In the genomic region with DNA sequence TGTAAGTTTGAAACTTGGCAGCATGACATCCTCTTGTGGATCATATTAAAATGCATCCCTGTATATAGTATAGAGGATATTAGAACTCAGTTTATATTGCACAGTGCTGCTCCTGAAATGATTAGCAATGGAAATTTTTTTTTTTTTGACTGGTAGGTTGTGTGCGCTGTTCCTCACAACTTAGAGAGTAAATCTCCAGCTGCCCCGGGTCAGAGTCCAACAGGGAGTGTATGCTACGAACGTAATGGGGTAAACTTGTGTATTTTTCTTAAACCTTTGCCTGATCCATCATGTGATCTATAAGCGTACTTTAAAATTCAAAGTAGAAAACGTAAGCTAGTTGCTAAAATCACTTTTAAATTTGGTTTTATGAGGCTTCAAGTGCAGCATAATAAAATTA, we compare ENCODE assay signal across 29 mouse cellular contexts. TPM values are rescaled to one million over a fixed set of nuclear protein-coding genes. Genes with fewer than 3 reads are reported as not detected.
DNase-seq lines count a peak whose midpoint lies in the region; ATAC-seq and TF ChIP-seq lines count a peak whose summit lies in the region.
"Had no signal": no experiment of that assay in that cellular context is flagged by ENCODE, and none has a peak within 500 bp of the region (broad histone marks: within the 10 kb centered on the region; RNA-seq: fewer than 3 reads in every experiment).

No protein-coding gene starts in this region.

- no peak for TF ChIP-seq CTCF in stomach, postnatal 0 days (IDR thresholded peaks at IDR 0.05; ENCODE audit: low read depth)

- no peaks in the 10 kb centered on the region for H3K27me3 ChIP-seq in intestine, embryonic 16.5 days (replicated peaks; ENCODE audit: control insufficient read depth, insufficient read depth, low read length)
- no peaks in the 10 kb centered on the region for H3K27me3 ChIP-seq in stomach, postnatal 0 days (ENCODE audit: control insufficient read depth, insufficient read depth, low read length)
- H3K27me3 ChIP-seq in hindbrain, embryonic 16.5 days (replicated peaks; ENCODE audit: control insufficient read depth, insufficient read depth, low read length) = no peaks in the 10 kb centered on the region
- H3K27me3 ChIP-seq: CH12.LX; embryonic facial prominence, embryonic 13.5 days; embryonic facial prominence, embryonic 15.5 days; forebrain, embryonic 13.5 days; forebrain, embryonic 15.5 days had no signal

- H3K4me3 ChIP-seq in intestine, embryonic 16.5 days (ENCODE audit: low read length) = no peak overlapping the region
- no peak overlapping the region for H3K4me3 ChIP-seq in stomach, postnatal 0 days (ENCODE audit: low read depth, low read length)
- no peak overlapping the region for H3K4me3 ChIP-seq in hindbrain, embryonic 16.5 days (ENCODE audit: low read length)
- H3K4me3 ChIP-seq: embryonic facial prominence, embryonic 13.5 days; embryonic facial prominence, embryonic 15.5 days; erythroblast, embryonic 14.5 days; forebrain, embryonic 10.5 days; forebrain, embryonic 13.5 days; forebrain, embryonic 15.5 days had no signal

- no peak overlapping the region for H3K9ac ChIP-seq in intestine, embryonic 16.5 days (ENCODE audit: low read depth, low read length)
- no peak overlapping the region for H3K9ac ChIP-seq in stomach, postnatal 0 days (ENCODE audit: low read length)
- no peak overlapping the region for H3K9ac ChIP-seq in hindbrain, embryonic 16.5 days (ENCODE audit: low read depth, low read length)
- H3K9ac ChIP-seq: embryonic facial prominence, embryonic 13.5 days; embryonic facial prominence, embryonic 15.5 days; forebrain, embryonic 13.5 days; forebrain, embryonic 15.5 days; forebrain, postnatal 0 days had no signal

- TF ChIP-seq EP300 in stomach, postnatal 0 days (optimal IDR thresholded peaks at IDR 0.05) = no peak

- 0 out of 2 replicates have a peak, but pooled peaks cover 5% of the 10 kb centered on the region for H3K4me1 ChIP-seq in intestine, embryonic 16.5 days (ENCODE audit: control insufficient read depth, insufficient read depth, low read length)
- no peaks in the 10 kb centered on the region for H3K4me1 ChIP-seq in stomach, postnatal 0 days (replicated peaks; ENCODE audit: control insufficient read depth, insufficient read depth)
- no peaks in the 10 kb centered on the region for H3K4me1 ChIP-seq in hindbrain, embryonic 16.5 days (ENCODE audit: control insufficient read depth, insufficient read depth, low read depth, low read length)
- H3K4me1 ChIP-seq: embryonic facial prominence, embryonic 13.5 days; embryonic facial prominence, embryonic 15.5 days; forebrain, embryonic 10.5 days; forebrain, embryonic 13.5 days; forebrain, embryonic 15.5 days had no signal

- no peak overlapping the region for H3K27ac ChIP-seq in intestine, embryonic 16.5 days (ENCODE audit: low read length)
- H3K27ac ChIP-seq in stomach, postnatal 0 days (replicated peaks) = no peak overlapping the region
- H3K27ac ChIP-seq in hindbrain, embryonic 16.5 days (ENCODE audit: low read depth, low read length) = no peak overlapping the region
- H3K27ac ChIP-seq: embryonic facial prominence, embryonic 13.5 days; embryonic facial prominence, embryonic 15.5 days; forebrain, embryonic 10.5 days; forebrain, embryonic 13.5 days; forebrain, embryonic 15.5 days had no signal

- no peak overlapping the region for H3K4me2 ChIP-seq in intestine, embryonic 16.5 days (ENCODE audit: low read depth, low read length)
- H3K4me2 ChIP-seq in stomach, postnatal 0 days (replicated peaks; ENCODE audit: low read depth) = no peak overlapping the region
- H3K4me2 ChIP-seq in hindbrain, embryonic 16.5 days (ENCODE audit: low read length) = no peak overlapping the region
- H3K4me2 ChIP-seq: embryonic facial prominence, embryonic 13.5 days; embryonic facial prominence, embryonic 15.5 days; forebrain, embryonic 13.5 days; forebrain, embryonic 15.5 days had no signal

- H3K9me3 ChIP-seq in intestine, embryonic 16.5 days (ENCODE audit: control insufficient read depth, low read length) = no peaks in the 10 kb centered on the region
- H3K9me3 ChIP-seq in stomach, postnatal 0 days (ENCODE audit: control insufficient read depth, low read length) = no peaks in the 10 kb centered on the region
- H3K9me3 ChIP-seq in hindbrain, embryonic 16.5 days (ENCODE audit: control insufficient read depth, low read length) = no peaks in the 10 kb centered on the region
- H3K9me3 ChIP-seq: embryonic facial prominence, embryonic 13.5 days; embryonic facial prominence, embryonic 15.5 days; forebrain, embryonic 10.5 days; forebrain, embryonic 13.5 days; forebrain, embryonic 15.5 days; G1E had no signal

- ATAC-seq in intestine, embryonic 16.5 days = peak; percentile 83
- no peak for ATAC-seq in stomach, postnatal 0 days (ENCODE audit: low FRiP score, low TSS enrichment)
- no peak for ATAC-seq in megakaryocyte, adult 5-6 weeks (ENCODE audit: poor library complexity, severe bottlenecking)
- no peak for ATAC-seq in hindbrain, embryonic 16.5 days
- ATAC-seq: CD4-positive, CD25-positive, alpha-beta regulatory T cell, adult 4 months; forebrain, embryonic 13.5 days; forebrain, embryonic 15.5 days; forebrain, postnatal 0 days had no signal

- 69% methylated on average over 6 of the region's 6 CpGs for WGBS in intestine, embryonic 16.5 days
- 73% methylated on average over 6 of the region's 6 CpGs for WGBS in stomach, postnatal 0 days
- 95% methylated on average over 6 of the region's 6 CpGs for WGBS in hindbrain, embryonic 16.5 days

- H3K36me3 ChIP-seq in intestine, embryonic 16.5 days (ENCODE audit: control insufficient read depth, insufficient read depth, low read length) = peaks cover 6% of the 10 kb centered on the region; the same call in 1 of the 2 replicates
- H3K36me3 ChIP-seq in stomach, postnatal 0 days (ENCODE audit: control insufficient read depth, insufficient read depth, low read length) = peaks cover 15% of the 10 kb centered on the region; the same call in 1 of the 2 replicates
- H3K36me3 ChIP-seq in hindbrain, embryonic 16.5 days (ENCODE audit: control insufficient read depth, insufficient read depth, low read length) = peaks cover 27% of the 10 kb centered on the region

- peak; percentile 11 for DNase-seq in heart, adult 11 months
- no peak for DNase-seq in heart, adult 18-20 months
- DNase-seq in stomach, postnatal 0 days (ENCODE audit: low spot score) = peak; percentile 24
- DNase-seq: adrenal gland, adult 2 months; adrenal gland, postnatal 10 days; adrenal gland, postnatal 25 days; B cell, adult 2 months; cerebellum, adult 11 months; cerebellum, adult 18-20 months; cerebellum, adult 8-10 months; cerebellum, adult 9-11 months; cerebellum, postnatal 14 days; cerebellum, postnatal 36 days; embryo, embryonic 11 days; forebrain, postnatal 0 days had no signal

RNA-seq across cellular contexts. Expression of a gene that starts 17.8 kb away (rescaled TPM):
- 10 to 100 TPM; 44.3 to 46.7 TPM for total RNA-seq in heart, adult 18-20 months (2021)
- polyA plus RNA-seq in intestine, embryonic 16.5 days (2015; fragmentation: Nextera tagmentation; extraction: Ambion mirVana) = 76.1 and 76.3 TPM in 2 replicates
- 47.6 and 47.9 TPM in 2 replicates for polyA plus RNA-seq in stomach, postnatal 0 days (2015; fragmentation: Nextera tagmentation; extraction: Ambion mirVana)
- 75.9 and 83.9 TPM in 2 replicates for total RNA-seq in megakaryocyte, adult 5-6 weeks (2015)
- total RNA-seq in megakaryocyte, adult 5-6 weeks (2017) = 58.3 and 59.8 TPM in 2 replicates
- polyA plus RNA-seq in hindbrain, embryonic 16.5 days (2015; fragmentation: Nextera tagmentation; extraction: Ambion mirVana) = 78.9 and 97.5 TPM in 2 replicates

RNA-seq across cellular contexts. Expression of a gene that starts 20.1 kb away (rescaled TPM):
- 100 to 1,000 TPM; 557 to 574 TPM for total RNA-seq in heart, adult 18-20 months (2021)
- 235 and 244 TPM in 2 replicates for polyA plus RNA-seq in intestine, embryonic 16.5 days (2015; fragmentation: Nextera tagmentation; extraction: Ambion mirVana)
- polyA plus RNA-seq in stomach, postnatal 0 days (2015; fragmentation: Nextera tagmentation; extraction: Ambion mirVana) = 142 and 148 TPM in 2 replicates
- 231 and 262 TPM in 2 replicates for total RNA-seq in megakaryocyte, adult 5-6 weeks (2015)
- 467 and 491 TPM in 2 replicates for total RNA-seq in megakaryocyte, adult 5-6 weeks (2017)
- polyA plus RNA-seq in hindbrain, embryonic 16.5 days (2015; fragmentation: Nextera tagmentation; extraction: Ambion mirVana) = 312 and 328 TPM in 2 replicates

RNA-seq across cellular contexts. Expression of a gene that starts 33.5 kb away (rescaled TPM):
- total RNA-seq in heart, adult 18-20 months (2021) = not detected
- 0.11 TPM in 1 of 2 replicates, not detected in the other for polyA plus RNA-seq in intestine, embryonic 16.5 days (2015; fragmentation: Nextera tagmentation; extraction: Ambion mirVana)
- 0.19 and 0.28 TPM in 2 replicates for polyA plus RNA-seq in stomach, postnatal 0 days (2015; fragmentation: Nextera tagmentation; extraction: Ambion mirVana)
- total RNA-seq in megakaryocyte, adult 5-6 weeks (2015) = not detected in 2 replicates
- total RNA-seq in megakaryocyte, adult 5-6 weeks (2017) = 0.44 TPM in 1 of 2 replicates, not detected in the other
- polyA plus RNA-seq in hindbrain, embryonic 16.5 days (2015; fragmentation: Nextera tagmentation; extraction: Ambion mirVana) = 1.2 TPM in 1 of 2 replicates, not detected in the other
- total RNA-seq: adrenal gland, adult 2 months; adrenal gland, postnatal 25 days; CH12.LX; common myeloid progenitor, adult 5-6 weeks; forebrain, postnatal 0 days had no signal
- polyA plus RNA-seq: adrenal gland, adult 2 months; embryonic facial prominence, embryonic 11.5 days; erythroblast, embryonic 14.5 days; forebrain, embryonic 10.5 days; forebrain, embryonic 13.5 days; forebrain, postnatal 0 days; G1E had no signal

RNA-seq across cellular contexts. Expression of a gene that starts 44.8 kb away (rescaled TPM):
- 10 to 100 TPM; 63.3 to 63.8 TPM for total RNA-seq in heart, adult 18-20 months (2021)
- 43.4 and 44.9 TPM in 2 replicates for polyA plus RNA-seq in intestine, embryonic 16.5 days (2015; fragmentation: Nextera tagmentation; extraction: Ambion mirVana)
- polyA plus RNA-seq in stomach, postnatal 0 days (2015; fragmentation: Nextera tagmentation; extraction: Ambion mirVana) = 45.2 and 49.6 TPM in 2 replicates
- 62.6 and 75.0 TPM in 2 replicates for total RNA-seq in megakaryocyte, adult 5-6 weeks (2015)
- 65.9 and 74.4 TPM in 2 replicates for total RNA-seq in megakaryocyte, adult 5-6 weeks (2017)
- polyA plus RNA-seq in hindbrain, embryonic 16.5 days (2015; fragmentation: Nextera tagmentation; extraction: Ambion mirVana) = 58.0 and 60.8 TPM in 2 replicates

Comparison
In these comparisons a context has a peak if more than half of its experiments do, and no peak if none do; other contexts are left out.
1. DNase-seq: peak in heart, adult 11 months (single experiment) and stomach, postnatal 0 days (single experiment); none in heart, adult 18-20 months (0 of 2).